Mouse (Mus musculus) 416B (cell line): ENCODE results near the gene Bnip1.

Experiments used
- DNase-seq: peaks from one replicate; pipeline ENCODE4 v3.0.0; 2011; ENCODE audit warnings: low read depth

Gene Bnip1

DNA sequence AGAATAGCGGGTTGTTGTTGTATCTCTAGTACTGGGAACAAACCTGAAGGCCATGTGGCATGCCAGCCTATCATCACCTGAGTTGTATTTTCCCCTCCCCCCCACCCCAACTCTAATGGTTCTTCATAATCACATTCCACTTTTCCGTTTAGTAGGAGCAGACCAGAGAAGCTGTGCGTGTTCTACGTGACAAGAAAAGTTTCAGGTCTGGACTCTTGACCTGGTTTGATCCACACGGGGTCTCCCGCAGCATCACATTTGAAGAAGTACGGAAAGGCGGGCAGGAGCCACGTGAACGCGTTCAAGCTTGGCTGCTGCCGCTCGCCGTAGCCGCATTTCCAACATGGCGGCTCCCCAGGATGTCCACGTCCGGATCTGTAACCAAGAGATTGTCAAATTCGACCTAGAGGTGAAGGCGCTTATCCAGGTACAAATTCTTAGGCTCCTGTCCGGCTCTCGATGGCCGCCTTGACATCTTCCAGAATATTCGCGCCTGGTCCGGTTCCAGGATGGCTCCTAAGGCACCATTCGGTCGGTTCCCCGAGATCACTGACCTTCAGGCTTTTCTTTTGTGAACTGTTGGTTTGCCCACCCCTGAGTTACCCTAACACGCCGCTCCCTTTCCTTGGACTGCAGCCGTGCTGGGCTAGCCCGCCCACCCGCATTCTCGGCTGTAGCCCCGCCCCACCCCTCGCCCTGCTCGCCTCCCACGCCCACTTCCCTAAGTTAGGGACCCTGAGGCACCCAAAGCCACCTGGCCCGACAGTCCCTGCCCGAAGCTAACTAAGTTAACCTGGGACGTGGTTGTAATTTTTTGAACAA lies at the start of gene Bnip1:
Gene Bnip1, plus strand, starts transcription at position 317 of the 822 bp plus-strand sequence.
- peak; percentile 88 for DNase-seq

- DNase-seq = no peak
Observed at GRCm38 (mm10) chr17:26742581-26742980, 38.3 kb upstream of the Bnip1 start.

DNA sequence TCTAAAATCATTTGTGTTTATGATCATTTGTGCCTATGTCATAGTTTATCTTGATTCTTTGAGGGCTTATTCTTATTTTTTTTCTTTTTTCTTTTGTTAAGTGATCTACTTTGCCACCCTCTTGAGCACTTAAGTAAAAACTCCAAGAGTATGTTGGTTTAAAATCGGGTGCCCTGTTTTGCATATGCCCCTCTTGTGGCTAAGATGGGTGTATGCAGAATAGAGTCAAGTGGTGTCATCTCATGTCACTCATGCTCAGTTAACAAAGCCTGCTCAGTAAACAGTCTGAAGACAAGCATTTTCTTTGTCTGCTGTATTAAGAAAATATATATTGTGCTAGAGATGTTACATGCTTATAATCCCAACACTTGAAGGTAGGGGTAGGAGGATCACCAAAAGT lies 37.6 kb upstream of the Bnip1 start:
- DNase-seq = no peak

- DNase-seq = peak; percentile 37
Observed at GRCm38 (mm10) chr17:26749975-26750374, 30.9 kb upstream of the Bnip1 start.

DNA sequence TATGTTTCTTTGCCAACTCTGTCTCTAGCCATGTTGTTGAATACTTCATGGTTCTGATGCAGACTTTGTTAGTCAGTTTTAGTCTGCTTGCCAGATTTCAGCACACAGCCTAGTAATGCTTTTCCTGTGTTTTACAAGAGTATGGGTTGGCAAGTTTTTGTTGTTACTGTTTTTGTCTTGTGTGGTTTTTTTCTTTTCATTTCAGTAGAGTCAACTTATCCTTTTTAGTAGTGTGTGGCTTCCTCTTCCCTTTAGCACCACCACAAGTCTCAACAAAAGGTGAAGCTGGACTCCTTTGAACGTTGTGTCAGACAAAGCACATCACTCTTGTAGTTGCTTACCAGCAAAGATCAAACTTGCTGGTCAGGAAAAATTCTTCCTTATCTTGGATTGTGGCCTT lies 28.6 kb upstream of the Bnip1 start:
- peak; percentile 58 for DNase-seq

DNA sequence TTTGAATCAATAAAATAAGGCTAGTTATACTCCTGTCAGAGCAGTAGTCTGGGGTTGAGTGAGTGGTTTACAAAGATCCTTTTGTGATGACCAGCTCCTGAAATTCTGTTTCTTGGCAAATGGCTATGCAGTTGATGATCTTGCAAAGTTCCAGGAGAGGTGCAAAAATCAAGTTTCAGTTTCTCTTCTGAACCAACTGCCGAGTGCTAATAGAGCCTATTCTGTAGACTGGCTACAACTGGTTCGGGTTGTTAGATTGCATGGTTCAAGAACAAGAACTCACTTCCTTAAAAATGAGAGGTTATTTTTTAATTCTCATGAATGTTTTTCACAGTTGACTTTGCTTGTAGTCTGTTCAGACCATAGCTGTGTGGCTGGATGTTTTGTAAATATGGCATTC lies 27.4 kb upstream of the Bnip1 start:
- DNase-seq = peak; percentile 62

DNA sequence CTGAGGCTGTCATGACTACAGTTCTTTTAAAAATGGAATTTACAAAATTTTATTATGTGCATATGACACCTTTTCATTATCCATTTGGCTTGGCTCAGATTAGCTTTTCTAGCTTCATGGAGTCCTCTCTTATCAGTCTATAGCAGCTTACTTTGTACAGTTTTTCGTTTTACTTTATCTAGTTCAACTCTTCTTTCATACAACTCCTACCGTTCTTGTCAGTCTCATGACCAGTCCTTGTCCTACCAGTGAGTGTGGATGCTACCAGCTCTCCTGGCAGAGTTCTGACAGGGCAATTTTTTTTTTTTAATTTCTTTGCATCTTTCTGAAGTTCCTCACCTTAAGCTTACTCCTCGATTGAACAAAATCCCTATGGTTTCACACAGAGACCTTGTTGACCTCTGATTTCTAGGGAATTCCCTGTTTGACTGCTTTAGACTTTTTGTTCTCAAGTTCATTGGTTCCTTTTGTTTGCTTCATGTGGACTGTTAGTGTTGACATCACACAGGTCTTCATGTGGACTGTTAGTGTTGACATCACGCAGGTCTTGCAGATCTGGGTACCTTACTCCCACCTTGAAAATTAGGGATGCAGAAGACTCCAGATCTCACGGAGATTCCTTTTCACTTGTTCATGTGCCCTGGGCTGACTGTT lies 13.6 kb upstream of the Bnip1 start:
- DNase-seq = no peak

GRCm38 (mm10) chr17:26767754-26768124 lies 13.1 kb upstream of the Bnip1 start:
- DNase-seq = no peak

DNA sequence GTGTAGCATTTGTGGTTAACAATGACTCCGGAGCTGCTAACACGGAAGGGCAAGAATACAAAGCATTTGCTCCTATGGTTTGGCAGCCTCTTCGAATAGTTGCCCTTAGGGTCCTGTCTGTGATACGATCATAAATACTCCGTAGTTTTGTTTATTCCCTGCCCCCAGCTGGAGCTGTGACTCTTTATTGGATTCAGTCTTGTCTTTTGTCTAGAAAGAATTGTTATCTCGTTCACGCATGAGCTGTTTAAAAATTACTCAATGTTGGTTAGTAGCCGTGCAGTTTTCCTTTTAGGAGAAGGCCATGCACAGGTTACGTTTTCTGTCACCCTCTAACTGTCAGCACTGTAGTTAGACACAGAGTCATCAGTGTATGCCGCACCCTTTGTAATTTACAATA lies 4.7 kb upstream of the Bnip1 start:
- DNase-seq = no peak

- DNase-seq = no peak
Observed at GRCm38 (mm10) chr17:26778001-26778400, 2.9 kb upstream of the Bnip1 start.

GRCm38 (mm10) chr17:26778430-26779100 lies 2.3 kb upstream of the Bnip1 start:
- DNase-seq = no peak

- DNase-seq = peak; percentile 39
Observed at GRCm38 (mm10) chr17:26779471-26779870, 1.4 kb upstream of the Bnip1 start.

GRCm38 (mm10) chr17:26781610-26782043 lies 761 bp downstream of the Bnip1 start:
- DNase-seq = no peak

DNA sequence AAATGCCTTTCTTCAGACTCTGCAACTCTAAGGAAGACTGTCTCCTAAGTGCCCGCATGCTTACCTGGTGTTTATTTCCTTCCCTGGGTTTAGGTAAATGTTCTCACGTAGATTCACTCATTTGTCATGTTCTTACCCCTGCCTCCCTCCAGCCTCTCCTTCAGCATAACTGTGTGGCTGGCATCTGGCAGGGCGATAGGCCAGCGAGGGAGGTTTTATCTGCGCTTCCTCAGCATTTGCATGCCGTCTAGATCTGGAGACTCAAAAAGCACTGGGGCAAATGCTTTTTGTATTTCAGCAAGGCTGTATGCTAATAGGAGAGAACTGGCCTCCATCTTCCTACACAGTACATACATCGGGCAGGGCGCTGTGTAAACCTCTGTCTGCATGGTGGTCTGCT lies 3.7 kb downstream of the Bnip1 start:
- DNase-seq = no peak

DNA sequence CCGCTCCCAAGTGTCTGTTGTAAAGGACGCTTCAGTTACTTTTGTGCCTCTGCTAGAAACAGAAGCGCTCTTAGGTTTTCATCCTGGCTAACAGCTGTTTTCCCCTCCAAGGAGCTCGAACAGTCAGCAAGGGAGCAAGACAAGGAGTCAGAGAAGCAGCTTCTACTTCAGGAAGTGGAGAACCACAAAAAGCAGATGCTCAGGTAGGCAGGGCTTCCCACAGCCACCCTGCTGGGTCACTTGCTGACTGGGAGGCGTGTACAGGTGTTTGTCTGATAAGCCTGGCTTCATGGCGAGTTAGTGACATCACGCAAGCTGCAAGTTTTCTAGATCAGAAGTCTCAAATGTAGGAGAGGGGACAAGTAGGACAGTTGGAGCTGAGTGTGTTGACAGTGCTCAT lies 5.7 kb downstream of the Bnip1 start:
- no peak for DNase-seq

DNA sequence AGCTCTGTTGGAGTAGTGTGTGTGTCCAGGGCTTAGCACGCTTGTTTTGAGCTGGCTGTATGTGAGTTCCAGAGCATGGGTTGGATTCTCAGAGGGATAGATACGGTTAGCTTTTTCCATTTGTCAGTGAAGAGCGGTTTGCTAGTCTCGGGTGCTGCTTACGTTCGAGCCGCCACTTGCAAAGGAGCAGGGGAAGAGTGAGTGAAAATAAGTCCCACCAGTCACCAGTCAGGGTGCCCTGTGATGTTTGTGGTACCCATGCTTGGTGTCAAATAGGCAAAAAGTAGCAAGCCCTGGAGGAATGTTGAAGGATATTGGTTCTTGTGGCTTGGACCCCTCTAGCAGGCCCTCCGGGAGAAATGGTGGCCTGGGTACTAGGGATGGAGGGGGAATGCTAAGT lies 8.1 kb downstream of the Bnip1 start:
- no peak for DNase-seq

- no peak for DNase-seq
Observed at GRCm38 (mm10) chr17:26789460-26790268, 8.8 kb downstream of the Bnip1 start.

DNA sequence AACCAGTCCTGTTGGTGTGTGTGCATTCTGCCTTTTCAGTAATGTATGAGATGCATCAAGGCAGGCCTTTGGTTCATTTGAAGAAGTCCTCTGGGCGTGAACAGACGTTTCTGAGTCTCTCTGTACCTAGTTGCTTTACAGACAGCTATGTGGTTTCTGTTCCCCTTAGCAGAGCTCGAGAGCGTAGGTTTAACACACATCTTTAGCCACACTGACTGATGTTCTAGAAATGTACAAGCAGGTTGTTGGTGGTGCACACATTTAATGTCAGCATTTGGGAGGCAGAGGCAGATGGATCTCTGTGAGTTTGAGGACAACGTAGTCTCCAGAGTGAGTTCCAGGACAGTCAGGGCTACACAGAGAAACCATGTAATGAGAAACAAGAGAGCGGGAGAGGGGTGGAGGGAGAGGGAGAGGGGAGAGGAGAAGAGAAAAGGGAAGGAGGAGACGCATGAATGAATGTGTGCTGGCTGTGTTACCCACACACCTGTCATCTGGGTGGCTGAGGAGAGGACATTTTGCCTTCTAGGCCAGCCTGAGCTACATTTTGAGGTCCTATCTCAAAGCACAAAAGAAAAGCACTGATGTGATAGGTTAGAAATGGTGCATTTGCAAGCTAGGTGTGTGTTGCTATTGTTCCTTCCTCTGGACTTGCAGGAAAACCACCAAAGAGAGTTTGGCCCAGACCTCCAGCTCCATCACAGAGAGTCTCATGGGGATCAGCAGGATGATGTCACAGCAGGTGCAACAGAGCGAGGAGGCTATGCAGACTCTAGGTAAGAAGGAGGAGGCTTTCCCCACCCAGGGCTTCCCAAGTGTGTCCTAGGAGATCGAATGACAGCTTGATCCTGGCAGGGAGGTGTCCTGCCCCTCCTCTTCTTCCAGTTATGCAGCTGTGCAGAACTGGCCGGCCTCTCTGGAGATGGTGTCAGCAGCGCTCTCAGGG lies 9.7 kb downstream of the Bnip1 start:
- DNase-seq = no peak

DNA sequence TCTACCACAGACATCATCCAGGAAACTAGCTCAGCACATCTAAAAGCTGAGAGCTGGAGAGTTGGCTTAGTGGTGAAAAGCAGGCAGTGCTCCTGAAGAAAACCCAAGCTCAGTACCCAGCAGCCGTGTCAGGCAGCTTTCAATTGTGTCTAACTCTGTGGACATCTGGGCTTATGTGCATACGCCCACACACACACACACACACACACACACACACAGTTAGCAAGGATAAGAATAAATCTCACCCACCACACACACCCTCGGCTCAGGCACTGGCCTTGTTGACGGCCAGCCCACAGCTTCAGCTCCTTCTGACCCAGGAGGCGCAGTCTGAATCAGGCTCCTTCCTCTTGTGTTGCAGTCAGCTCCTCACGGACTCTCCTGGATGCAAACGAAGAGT lies 10.7 kb downstream of the Bnip1 start:
- DNase-seq = no peak

DNA sequence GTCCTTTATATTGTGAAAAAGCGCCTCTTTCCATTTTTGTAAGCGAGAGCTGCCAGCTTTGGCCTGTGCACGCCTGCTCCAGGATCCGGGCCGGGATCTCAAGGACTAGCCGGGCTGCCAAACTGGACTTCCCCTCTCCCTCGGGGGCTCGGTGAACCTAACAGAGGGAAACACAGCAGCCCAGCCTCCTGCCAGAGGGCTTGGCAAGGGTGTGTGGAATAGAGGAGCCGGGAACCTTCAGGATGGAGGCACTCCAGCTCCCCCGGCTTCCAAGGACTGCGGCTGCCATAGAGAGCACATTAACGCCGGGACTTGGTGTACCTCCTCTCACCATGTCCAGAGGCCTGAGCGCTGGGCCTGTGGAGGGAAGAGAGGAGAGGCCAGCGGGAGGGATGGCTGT lies 11.2 kb downstream of the Bnip1 start:
- no peak for DNase-seq
